Mouse (Mus musculus) embryonic fibroblast, embryonic 13.5 days (primary cell): Measurements from ENCODE around the gene Zfp13. TPM values are rescaled to one million over a fixed set of nuclear protein-coding genes. Genes with fewer than 3 reads are reported as not detected.

Experiments used
- H3K27ac ChIP-seq: 2 replicates; pipeline ENCODE4 v1.5.1; 2012; ENCODE audit warnings: low read length, control low read depth, inconsistent platforms; ENCODE audit not compliant: insufficient read depth
- H3K4me1 ChIP-seq: 2 replicates; pipeline ENCODE4 v1.6.1; 2011; ENCODE audit warnings: low read length; ENCODE audit not compliant: control insufficient read depth, insufficient read depth
- H3K4me3 ChIP-seq: 2 replicates; pipeline ENCODE4 v1.5.1; 2011; ENCODE audit warnings: mild to moderate bottlenecking, control low read depth, low read length; ENCODE audit not compliant: insufficient read depth
- CTCF ChIP-seq: IDR thresholded peaks from 2 replicates; pipeline ENCODE4 v1.5.1; 2011; ENCODE audit warnings: mild to moderate bottlenecking, control low read depth, low read length, moderate library complexity, borderline replicate concordance; ENCODE audit not compliant: insufficient read depth
- POLR2A ChIP-seq: IDR thresholded peaks from 2 replicates; pipeline ENCODE4 v1.6.1; 2011; ENCODE audit warnings: low read depth, mild to moderate bottlenecking, control low read depth, low read length, moderate library complexity
- polyA plus RNA-seq: library from polyadenylated mRNA; stranded (reverse); fragments of >200 nt; gene quantifications from 2 replicates; pipeline ENCODE4 v1.2.4, GENCODE M21; 2011; ENCODE audit warnings: low read depth; ENCODE audit not compliant: missing spikeins, insufficient read length

Gene Zfp13
- polyA plus RNA-seq, 1 experiment = 8.1 TPM

DNA sequence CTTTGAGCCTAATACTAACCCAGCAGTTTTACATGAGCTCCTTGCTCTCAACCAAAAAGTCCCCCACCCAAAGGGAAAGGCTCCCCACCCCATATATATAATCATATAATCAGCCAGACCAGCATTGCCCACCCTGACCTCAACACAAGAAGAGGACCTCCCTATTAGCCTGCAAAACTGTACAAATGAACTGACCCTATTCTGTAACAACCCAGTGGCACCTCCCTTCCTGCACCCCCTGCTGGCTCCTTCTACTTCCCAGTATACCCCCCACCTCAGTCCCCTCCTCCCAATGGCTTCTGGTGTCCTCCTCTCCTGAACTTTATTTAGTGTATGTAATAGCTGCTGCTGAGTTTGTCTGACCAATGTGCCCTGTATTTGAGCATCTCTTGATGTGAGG is 47.9 kb downstream of the Zfp13 start:
- no peak overlapping the region for H3K27ac ChIP-seq
- peak overlapping the region; percentile 68 for H3K4me3 ChIP-seq
- no peak for TF ChIP-seq CTCF
- TF ChIP-seq POLR2A = no peak
- H3K4me1 ChIP-seq = no peaks in the 10 kb centered on the region

DNA sequence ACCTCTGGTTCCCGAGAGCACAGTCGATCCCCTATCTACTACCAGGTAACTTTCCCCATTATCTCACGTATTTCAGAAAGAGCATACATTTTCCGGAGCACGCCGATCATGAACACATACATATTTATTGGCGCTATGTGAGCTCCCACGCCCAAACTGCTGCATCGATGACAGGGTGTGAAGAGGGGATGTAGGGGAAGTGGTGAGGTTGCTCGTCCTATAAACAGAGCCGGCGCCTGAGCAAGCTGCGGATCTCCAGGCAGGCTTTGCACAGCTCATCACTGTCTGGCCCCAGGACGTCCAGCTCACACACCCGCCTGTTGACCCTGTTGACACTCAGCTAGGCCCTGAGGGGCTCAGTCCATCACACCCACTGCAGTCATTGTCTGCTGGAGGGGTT is 48.4 kb downstream of the Zfp13 start:
- TF ChIP-seq POLR2A = no peak; the same call in 1 of the 2 replicates
- no peak for TF ChIP-seq CTCF
- Histone ChIP-seq H3K4me1 (no peaks in the 10 kb centered on the region), H3K4me3 (peak overlapping the region; percentile 68), H3K27ac (peak overlapping the region; percentile 62)

DNA sequence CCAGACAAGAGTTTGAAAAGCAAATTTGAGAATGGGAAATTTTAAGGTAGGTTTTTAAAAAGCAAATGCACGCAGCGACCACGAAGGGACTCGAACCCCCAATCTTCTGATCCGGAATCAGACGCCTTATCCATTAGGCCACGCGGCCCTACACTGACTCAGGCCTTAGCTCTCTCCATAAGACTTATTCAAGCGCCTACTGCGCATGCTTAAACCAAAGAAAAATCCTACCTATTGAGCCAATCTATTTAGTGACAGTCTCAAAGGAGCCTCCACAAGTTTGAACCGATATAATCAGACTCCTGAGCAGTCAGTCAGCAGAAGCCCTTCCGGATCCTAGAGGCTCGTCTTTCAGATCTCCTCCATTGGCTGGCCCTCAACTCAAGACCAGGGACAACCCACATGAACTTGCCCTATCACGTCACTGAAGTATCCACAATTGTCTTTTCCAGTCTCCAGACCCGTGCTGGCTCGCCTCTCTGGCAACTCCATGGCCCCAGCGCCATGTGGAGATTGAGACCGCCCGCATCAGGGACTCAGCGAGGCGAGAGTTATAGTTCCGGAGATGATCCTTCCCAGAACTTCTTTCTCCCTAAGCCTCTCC is 49.0 kb downstream of the Zfp13 start:
- TF ChIP-seq CTCF = no peak
- peak; percentile 78 for TF ChIP-seq POLR2A
- peak overlapping the region; percentile 62 for H3K27ac ChIP-seq
- H3K4me1 ChIP-seq = no peaks in the 10 kb centered on the region
- peak overlapping the region; percentile 68 for H3K4me3 ChIP-seq

DNA sequence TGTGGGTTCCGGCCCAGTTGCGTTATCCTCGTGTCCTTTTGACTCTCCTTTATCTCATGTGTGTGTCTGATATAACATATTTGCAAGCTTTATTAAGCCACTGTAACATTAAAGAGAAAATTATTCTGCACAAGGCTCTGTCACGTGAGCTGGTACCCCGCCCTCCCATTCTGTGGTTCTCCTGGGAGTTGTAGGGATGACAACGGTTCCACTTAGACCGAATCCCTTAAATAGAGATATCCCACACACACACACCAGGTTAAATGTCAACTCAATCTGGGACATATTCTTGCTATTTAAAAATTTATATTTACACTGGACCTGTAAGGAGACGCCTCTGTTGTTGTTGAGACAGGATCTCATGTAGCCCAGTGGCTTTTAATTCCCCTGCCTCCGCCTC is 49.8 kb downstream of the Zfp13 start:
- no peaks in the 10 kb centered on the region for H3K4me1 ChIP-seq
- peak overlapping the region; percentile 67 for H3K4me3 ChIP-seq
- no peak overlapping the region for H3K27ac ChIP-seq
- TF ChIP-seq CTCF (no peak), POLR2A (no peak)

DNA sequence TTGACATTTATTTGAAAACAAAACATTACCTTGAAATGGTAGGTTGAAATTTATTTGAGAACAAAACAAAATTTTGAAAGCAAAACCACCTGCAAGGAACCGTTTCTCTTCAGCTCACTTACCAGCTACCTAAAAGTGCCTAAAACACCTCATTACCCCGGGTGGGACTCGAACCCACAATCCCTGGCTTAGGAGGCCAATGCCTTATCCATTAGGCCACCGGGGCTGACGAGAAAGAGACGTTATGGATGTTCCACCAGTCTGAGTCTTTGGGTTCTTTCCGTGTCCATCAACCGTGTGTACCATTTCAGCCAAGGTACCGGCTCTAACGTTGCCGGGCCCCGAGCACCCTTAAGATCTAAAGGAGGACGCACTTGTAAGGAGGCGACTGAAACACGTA is 50.7 kb downstream of the Zfp13 start:
- Histone ChIP-seq H3K4me1 (peaks cover under 1% of the 10 kb centered on the region; the same call in 1 of the 2 replicates), H3K27ac (no peak overlapping the region), H3K4me3 (peak overlapping the region; percentile 67)
- TF ChIP-seq POLR2A (no peak), CTCF (no peak)

DNA sequence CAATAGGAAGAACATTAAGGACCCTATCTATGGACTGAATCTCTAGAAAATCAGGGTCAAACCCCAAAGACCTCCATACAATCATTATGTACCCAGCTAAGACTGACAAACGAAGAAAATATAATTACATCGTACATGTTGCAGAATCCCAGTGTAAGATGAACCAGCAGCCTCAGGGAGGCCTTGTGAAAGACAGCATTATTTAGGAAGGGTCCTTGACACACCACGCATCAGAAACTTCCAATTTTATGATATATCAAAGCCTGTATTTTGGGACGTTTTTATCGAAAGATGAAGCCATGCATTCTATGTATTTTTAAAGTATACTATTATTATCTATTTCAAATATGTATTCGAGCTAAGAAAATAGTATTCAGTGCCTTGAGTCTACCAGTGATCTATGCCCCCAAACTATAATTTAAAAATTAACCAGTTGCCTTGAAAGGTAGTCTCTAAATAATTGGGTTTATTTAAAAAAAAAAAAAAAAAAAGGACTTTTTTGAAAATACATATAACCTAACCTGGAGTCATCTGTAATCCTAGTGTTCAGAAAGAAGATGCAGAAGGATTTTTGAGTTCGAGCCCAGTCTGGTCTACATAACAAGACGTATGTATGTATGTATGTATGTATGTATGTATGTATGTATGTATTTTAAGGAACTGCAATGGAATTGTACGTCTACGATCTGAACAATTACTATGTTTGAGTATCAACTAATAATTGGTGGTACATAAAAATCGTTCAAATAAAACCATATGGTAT is 51.4 kb downstream of the Zfp13 start:
- H3K27ac ChIP-seq = no peak overlapping the region
- H3K4me1 ChIP-seq = peaks cover 2% of the 10 kb centered on the region; the same call in 1 of the 2 replicates
- no peak overlapping the region for H3K4me3 ChIP-seq
- TF ChIP-seq POLR2A = no peak
- TF ChIP-seq CTCF = no peak

DNA sequence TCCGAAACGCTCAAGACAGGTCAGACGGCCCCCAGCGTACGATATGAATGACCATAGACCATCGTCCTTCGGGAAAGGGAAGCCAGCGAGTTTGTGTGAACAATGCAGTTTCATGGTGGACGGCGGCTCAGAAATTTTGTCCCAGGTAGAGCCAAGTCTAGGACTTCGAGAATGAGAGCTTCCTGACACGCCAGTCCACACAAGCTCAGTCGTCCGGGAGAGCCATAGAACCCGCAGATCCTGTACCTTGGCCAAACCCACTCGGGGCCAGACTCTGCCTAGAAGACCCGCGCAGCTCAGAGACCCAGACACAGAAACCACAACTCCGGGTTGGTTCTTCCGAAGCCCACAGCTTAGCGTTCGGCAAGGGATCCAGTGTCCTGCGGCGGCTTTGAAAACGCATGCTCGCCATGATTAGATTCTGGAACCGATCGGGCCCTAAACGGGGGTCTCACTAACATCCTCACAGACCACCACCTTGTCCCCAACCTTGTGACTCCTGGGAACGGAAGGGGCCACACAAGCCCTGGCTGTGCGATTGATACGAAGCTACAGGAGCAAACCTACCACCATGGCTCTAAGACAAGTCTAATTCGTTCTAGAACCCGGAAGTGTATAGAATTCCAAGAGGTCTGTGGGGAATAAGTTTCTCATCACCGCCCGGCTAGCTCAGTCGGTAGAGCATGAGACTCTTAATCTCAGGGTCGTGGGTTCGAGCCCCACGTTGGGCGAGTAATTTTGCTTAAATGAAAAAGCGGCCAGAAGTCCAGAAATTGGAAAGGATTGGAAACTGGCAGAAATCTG is 52.4 kb downstream of the Zfp13 start:
- TF ChIP-seq POLR2A (no peak), CTCF (no peak)
- peak overlapping the region; percentile 75 for H3K27ac ChIP-seq
- H3K4me1 ChIP-seq = peaks cover 2% of the 10 kb centered on the region; the same call in 1 of the 2 replicates
- H3K4me3 ChIP-seq = peak overlapping the region; percentile 97

DNA sequence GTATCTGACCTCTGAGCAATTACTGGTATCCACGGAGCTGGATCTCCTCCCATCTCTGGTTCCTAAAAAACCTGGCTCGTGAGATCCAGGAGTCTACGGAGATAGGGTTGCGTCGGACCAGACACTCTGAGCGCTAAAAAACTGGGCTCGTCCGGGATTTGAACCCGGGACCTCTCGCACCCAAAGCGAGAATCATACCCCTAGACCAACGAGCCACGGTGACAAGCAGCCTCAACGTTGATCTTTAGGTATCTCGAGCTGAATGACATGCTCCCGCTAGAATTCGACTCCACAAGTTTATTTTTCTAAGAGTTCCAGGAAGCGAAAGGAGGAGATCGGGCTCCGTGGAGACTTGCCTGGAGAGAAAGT is 53.0 kb downstream of the Zfp13 start:
- TF ChIP-seq CTCF = no peak
- 0 out of 2 replicates have a peak, but pooled peaks have one; percentile 17 for TF ChIP-seq POLR2A
- Histone ChIP-seq H3K4me1 (peaks cover 2% of the 10 kb centered on the region; the same call in 1 of the 2 replicates), H3K27ac (peak overlapping the region; percentile 75), H3K4me3 (peak overlapping the region; percentile 97)

DNA sequence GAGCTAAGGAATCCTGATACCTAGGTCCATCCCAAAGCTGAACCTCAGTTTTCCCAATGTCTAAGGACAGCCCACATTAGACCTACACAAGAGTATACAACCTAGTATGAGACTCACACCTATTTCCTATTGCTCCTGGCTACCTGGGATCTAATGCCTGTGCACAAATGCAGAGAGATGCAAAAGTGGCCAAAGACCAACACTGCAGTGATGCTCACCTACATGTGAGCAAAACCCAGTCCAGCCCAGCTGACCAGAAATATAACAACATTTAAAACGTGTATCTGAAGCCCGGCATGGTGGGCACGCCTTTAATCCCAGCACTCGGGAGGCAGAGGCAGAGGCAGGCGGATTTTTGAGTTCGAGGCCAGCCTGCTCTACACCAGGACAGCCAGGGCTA is 53.4 kb downstream of the Zfp13 start:
- Histone ChIP-seq H3K4me3 (no peak overlapping the region), H3K27ac (no peak overlapping the region), H3K4me1 (peaks cover 2% of the 10 kb centered on the region; the same call in 1 of the 2 replicates)
- TF ChIP-seq CTCF (no peak), POLR2A (no peak)
